Mouse (Mus musculus): ENCODE measurements around the gene Gm9803.
"Not testable (repeated sequence)": the region's sequence is repeated elsewhere in the genome, so short reads cannot be mapped to it uniquely, and the experiment has no call there.

The Gm9803 gene

DNA sequence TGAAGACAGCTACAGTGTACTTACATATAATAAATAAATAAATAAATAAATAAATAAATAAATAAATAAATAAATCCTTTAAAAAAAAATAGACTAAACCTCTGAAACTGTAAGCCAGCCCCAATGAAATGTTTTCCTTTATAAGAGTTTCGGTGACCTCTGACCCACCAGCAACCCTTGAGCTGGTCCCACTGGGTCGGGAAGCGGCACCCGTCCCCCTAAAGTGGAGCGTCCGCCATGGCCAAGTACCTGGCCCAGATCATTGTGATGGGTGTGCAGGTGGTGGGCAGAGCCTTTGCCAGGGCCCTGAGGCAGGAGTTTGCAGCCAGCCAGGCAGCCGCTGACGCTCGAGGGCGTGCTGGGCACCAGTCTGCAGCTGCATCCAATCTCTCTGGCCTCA is at the start of gene Gm9803:
Gene Gm9803 (plus strand): TSS at position 154 of the 400 bp plus-strand sequence.
- not testable (repeated sequence) for DNase-seq (ENCODE audit: low read depth)

DNA sequence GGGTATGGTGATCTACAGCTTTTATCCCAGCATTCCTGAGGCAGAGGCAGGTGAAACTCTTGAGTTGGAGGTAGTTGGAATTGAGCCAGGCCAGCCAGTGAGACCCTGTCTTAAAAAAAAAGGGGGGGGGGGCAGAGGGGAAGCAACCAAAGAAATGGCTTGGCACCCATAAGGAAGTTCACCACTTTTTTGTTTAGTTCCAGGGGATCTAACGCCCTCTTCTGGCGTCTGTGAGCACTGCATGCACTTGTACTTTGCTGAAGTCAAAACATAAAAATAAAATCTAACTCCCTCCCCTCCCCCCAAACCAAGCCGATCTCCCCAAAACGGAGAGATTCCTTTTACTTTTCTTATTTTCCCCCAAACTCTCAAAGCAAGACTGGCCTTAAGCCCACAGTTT is 48.5 kb upstream of the Gm9803 start:
- DNase-seq (ENCODE audit: low read depth): peak; percentile 63

DNA sequence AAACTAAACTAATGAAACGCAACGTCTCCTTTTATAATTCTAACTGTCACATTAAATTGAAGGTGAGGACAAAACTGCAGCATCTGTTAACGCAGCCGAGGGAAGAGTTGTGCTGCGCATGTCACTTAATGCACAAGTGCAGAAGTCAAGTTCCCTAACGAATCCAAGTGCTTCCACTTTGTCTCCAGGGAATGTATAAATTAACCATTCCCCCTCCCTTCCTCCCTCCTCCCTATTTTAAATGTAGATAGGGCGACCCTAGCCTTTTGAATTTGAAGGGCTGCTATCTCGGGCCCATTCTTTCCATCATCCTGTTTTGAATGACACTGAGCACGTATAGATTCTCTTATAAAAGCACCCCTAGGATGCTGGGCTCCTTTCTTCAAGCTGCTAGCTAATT is 46.4 kb upstream of the Gm9803 start:
- no peak for DNase-seq (ENCODE audit: low read depth)

DNA sequence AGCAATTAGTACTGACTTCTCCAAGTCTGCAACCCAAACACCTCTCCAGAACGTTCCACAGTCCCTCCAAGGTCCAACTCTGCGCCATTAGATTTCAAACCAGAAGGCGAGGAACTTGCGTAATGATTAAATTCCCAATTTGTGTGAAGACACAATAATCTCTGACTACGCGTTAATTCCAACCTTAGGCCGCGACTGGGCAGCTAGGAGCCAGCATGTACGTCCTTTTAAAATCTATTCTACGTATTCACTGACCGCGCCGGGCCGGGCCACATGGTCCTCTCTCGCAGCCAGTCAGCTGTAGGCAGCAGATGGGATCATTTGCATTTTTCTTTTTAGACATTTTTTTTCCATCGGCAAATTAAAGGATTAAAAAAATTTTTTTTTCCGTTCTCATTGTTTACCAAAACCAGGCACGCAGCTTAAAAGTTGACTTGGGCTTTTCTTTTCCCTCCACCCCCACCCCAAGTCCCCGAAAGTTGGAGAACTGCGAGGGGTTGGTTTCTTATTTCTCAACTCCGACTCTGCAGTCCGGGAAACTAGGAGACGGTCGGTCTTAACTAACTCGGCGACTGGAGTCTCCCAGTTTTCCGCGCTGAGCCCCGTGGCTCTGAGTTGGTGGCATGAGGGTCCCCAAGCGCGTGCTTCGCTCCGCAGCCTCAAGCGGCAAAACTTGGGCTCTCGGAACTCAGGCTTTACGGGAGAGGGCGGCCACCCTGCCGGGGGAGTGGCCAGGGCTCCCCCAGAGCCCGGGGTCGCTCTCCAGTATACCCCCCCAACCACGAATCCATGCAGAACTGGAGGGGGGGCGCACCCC is 45.8 kb upstream of the Gm9803 start:
- DNase-seq (ENCODE audit: low read depth): peak; percentile 42

DNA sequence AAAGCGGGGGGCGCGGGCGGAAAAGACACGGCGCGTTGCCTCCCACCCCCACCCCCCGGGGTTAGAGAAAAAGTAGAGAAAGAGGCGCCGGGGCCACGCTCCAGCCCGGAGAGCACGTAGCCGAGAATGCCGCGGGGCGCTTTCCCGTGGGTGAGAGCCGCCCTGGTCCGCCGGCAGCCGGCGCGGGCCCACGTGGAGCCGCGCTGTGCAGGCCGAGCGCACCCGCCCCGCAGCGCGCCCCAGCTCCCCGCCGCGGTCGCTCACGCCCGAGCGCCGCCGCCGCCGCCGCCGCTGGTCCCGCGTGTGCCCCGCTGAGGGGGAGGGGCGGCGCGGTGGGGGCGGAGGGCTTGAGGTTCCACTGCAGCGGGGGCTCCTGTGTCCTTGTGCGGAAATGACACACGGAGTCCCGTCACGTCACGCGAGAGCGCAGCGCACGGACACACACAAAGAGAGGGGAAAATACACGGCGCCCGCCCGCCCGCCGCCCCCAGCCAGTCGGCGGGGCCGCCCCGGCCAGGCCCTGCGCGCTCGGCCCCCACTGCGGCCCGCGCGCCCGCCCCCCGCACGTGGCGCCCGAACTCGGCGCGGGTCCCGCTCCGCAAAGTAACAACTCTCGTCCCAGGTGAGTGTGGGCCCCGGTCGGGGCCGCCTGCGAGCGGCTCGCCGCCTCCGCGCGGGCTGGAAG is 45.0 kb upstream of the Gm9803 start, which contains the start of gene Bend3:
Gene Bend3 (plus strand): TSS at position 81 of the 685 bp plus-strand sequence.
- DNase-seq (ENCODE audit: low read depth): peak; percentile 73

DNA sequence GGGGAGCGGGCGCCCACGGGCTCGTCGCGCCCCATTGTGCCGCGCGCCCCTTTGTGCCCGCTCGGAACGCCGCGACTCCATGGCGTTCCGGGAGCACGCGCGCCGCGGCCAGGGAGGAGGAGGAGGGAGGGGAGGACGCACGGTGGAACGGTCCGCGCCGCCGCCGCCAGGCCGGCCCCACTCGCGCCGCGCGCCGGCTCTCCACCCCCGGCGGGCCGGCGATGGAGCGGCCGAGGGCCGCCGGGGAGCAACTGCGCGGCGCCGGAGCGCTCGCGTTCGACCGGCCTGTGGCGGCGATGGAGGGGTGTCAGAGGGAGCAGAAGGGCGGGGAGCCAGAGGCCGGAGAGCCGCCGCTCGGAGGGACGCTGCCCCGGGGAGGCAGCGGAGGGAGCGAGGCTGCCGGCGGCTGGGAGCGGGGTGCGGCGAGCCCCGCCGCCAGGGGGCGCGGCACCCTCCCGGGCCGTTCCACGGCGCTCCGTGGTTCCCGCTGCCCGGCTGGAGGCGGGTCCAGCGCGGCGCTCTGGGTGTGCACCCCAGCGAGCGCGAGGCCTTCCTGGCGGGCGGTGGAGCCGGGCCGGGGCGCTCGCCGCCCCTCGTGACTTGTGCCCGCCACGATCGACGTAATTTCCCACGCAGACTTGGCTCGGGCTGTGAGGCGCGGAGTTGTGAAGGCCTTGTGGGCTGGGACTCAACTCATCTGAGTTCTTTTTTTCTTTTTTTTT is 44.3 kb upstream of the Gm9803 start:
- DNase-seq (ENCODE audit: low read depth): peak; percentile 91

DNA sequence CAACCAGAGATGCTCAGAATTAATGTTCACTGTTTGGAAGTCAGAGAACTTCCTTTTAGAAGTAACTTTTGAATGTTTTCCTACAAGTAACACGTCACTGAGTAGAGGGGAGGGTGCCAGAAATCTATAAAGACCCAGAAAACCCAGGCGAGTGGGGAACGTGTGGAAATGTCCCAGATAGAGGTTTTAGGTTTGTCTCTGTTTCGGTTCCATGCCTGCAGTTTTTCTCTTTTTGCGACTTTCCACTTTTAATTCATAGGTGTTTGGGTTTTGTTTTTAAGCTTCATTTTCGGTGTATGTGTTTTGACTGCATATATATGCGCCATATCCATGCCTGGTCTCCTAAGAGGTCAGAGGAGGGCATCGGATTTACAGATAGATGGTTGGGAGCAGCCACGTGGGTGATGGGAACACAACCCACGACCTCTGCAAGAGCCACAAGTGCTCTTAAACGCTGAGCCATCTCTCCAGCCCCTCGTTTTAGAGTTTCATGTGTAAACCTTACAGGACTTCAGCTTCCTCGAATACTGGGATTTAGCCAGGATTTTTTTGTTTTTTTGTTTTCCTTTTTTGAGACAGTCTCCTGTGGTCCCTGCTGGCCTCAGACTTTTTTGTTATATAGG is 43.5 kb upstream of the Gm9803 start:
- no peak for DNase-seq (ENCODE audit: low read depth)

DNA sequence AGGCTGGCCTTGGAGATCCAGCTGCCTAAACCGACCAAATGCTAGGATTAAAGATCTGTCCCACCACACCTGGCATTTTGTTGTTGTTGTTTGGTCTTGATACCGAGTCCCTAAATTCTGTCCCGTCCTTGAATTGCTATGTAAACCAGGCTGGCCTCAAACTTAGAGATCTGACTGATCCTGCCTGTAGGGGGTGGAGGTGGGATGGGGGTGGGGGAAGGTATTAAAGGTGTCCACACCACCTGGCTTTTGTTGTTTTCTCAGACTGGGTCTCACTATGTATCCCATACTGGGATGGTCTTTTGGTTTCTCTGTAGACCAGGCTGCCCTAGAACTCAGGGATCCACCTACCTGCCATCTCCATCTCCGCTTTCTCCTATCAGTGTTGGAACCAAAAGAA is 42.7 kb upstream of the Gm9803 start:
- DNase-seq (ENCODE audit: low read depth): no peak

DNA sequence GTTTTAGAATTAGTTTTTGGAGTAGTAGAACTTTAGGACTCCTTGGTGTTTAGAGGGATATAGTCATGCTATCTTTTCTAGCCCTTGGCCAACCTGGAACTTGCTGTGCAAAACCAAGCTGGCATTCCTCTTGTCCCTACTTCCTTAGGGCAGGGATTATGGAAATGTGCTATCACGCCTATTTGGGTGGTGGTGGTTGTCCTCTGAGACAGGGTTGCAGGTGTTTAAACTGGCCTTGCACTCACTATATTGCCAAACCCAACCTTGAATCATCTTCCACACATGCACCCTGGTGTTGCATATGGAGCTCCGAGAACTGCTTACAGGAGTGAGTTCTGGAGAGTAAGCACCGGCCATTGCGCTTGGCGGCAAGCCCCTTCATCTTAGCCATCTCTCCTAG is 41.9 kb upstream of the Gm9803 start:
- no peak for DNase-seq (ENCODE audit: low read depth)

DNA sequence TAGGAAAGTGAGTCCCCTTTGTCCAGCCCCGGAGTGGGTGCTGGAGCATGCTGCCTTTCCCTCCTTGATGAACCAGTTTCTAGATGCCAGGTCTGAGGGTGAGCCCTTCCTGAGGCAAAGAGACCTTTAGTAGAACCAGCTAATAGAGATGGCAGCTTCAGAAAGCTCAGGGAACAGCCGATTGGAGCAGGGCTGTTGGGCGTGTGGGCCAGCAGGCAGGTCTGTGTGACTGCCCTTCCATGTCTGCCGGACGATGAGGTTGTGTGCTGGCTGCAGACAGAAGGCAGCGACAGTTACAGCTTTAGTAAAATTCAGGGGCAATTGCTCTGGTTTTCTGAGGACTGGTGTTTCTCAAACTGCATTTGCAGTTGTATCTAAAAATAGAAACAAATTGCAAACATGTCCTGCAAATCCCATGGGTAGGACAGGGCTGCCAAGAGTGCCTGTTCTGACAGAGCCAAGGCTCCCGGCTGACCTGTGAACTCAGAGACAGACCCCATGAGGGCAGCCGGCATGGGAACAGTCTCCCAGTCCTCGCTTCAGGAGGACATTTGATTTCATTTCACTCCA is 40.4 kb upstream of the Gm9803 start:
- no peak for DNase-seq (ENCODE audit: low read depth)

DNA sequence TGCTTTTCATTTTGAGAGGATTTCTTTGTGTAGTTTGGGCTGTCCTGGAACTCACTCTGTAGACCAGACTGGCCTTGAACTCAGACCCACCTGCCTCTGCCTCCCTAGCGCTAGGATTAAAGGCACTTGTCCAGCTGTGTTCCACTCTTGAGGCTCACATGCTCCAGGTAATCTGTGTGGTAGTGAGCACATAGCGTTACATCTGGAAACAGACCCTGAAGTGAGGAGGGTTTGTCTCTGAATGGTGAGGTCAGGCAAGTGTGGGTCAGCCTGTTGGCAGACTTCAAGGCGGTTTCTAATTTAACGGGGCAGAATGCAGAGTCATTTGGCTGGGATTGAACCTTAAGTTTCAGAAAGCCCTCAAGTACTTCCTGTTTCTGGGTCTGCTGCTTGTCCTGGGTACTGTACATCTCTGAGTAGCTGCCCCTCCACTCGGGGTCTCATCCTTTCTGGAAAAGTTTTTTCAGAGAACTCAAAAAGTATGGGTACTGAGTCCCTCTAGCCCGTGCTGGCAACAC is 38.1 kb upstream of the Gm9803 start:
- DNase-seq (ENCODE audit: low read depth): no peak

DNA sequence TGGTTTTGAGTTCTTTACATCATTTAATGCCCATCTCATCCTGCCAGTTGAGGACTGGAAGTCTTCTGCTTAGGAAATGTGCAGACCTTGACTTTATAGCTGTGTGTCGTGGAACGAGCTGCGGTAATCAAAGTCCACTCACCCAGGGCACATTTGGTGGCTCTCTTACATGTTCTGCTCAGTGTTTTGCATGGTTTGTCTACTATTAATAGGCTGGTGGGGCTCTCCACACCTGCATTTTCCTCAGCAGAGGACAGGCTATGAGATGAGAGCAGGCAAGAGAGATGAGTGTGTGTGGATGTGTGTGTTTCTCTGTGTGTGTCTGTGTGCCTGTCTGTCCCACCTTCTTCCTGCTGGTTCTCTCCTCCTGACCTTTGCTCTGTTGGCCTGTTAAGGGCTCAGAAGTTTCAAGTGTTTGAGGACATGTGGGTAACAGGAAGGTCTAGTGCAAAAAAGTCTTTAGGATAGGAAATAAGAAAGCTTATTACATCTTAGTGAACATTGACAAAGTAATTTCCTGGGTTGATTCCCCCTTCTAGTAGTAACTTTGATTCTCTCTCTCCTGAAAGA is 36.4 kb upstream of the Gm9803 start:
- DNase-seq (ENCODE audit: low read depth): no peak

DNA sequence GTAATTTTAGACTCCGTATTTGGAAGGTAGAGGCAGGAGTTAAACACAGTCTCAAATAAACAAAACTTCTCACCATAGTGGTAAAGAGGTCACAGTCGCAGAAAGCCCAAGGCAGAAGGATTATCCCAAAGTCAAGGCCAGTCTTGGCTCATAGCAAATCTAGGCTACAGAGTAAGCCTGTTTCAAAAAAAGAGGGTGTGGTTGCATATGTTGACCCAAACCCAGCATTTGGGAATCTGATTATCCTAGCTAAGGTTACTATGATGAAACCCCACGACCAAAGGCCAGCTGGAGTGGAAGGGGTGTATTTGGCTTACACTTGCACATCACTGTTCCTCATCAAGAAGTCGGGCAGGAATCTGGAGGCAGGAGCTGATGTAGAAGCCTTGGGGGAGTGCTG is 35.6 kb upstream of the Gm9803 start:
- no peak for DNase-seq (ENCODE audit: low read depth)

DNA sequence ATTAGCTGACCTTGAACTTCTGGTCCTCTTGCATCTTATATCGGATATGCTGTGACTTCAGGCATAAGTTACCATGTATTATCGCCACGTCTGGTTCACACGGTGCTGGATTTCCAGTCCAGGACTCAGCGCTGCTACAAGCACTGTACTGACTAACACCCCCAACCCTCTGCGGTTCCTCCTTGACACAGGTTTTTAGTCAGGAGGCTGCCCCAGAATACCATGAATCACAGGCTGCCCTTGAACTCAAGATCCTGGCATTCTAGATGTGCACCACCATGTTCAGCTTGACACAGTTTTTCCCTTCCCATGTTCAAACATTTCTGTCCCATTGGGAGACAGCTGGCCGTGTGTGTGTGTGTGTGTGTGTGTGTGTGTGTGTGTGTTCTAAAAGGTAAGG is 34.7 kb upstream of the Gm9803 start:
- DNase-seq (ENCODE audit: low read depth): no peak

DNA sequence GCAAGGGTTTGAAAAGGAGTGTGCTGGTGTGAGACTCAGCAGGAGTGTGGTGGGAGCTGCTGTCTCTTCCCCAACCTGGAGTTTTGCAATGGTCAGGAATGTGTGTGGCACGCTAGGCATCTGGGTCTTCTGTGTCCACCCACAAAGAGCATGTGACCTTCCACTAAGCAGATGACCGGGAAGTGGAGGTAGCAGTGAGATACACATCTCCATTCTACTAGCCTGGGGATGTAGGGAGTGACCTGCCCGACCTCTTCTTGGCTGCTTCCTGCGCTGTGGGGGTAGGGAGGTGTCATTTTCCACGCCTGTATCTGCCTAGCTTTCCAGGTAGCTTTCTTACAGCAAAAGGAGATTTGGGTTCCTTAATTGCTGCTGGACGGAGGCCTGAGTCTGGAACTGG is 34.3 kb upstream of the Gm9803 start:
- DNase-seq (ENCODE audit: low read depth): no peak

DNA sequence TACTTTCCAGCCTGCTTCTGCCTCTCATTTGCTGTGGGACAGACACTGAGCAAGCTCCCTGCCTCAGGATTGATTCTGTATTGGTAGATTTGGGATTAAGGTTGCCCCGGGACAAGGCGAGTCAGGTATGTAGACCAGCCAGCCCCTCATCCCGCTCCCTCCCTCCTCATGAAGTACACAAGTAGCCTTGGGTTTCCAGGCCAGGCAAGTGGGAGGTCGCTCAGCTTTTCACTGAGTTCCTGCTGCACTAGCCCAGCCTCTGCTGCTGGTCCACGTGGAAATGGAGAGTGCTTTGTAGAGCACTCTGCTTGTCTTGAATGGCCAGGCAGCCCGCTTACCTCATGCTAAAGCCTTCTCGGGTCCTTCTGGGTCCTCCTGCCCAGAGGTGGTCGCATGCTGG is 33.9 kb upstream of the Gm9803 start:
- DNase-seq (ENCODE audit: low read depth): no peak

DNA sequence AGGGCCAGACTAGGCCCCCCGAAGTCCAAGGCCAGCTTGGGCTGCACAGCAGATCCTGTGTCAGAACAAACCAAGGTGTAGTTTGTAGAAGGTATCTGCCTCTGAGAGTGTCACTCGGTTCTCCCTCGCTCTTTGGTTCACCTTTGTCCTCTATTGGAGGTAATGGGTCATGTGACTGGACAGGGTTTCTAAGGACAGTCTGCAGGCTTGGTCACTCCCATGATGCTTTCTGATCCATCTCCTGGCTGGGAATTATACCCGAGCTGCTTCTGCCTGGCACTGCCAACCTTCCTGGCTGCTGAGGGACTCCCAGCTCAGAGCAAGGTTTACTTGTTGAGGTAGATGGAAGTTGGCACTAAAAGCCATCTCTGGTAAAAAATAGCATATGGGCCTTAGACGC is 33.0 kb upstream of the Gm9803 start:
- DNase-seq (ENCODE audit: low read depth): no peak

DNA sequence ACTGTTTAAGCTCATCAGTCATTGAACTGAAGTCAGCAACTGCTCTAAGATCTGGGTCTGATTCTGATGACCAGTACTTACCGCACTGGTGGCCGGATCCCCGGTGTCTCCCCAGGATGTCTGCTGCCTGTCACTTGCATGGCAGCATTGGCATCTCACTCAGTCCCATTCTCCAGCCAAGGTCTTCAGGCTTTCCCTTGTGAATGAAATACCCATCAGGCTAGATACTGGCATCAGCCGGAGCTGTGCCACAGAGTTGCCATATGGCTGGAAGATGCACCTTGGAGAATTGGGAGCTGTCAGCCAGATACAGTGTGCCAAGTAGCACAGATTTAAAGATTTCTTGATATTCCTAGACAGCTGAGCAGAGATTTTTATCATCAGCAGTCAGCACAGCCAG is 21.3 kb upstream of the Gm9803 start:
- no peak for DNase-seq (ENCODE audit: low read depth)

DNA sequence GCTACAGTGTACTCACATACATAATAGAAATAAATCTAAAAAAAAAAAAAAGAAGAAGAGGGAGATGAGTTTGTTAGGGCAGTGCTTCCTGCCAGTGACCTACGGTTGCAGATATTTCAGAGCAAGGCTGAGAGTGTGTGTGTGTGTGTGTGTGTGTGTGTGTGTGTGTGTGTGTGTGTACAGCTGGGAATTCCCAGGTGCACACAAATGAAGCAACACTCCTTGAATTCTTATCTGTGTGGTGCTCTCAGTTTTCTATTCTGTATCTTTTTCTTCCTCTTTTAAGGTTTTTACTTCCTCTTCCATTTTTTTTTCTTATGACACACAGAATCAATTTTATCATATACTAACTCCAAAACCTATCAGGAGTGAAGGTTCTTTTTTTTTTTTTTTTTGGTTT is 19.6 kb upstream of the Gm9803 start:
- DNase-seq (ENCODE audit: low read depth): no peak

DNA sequence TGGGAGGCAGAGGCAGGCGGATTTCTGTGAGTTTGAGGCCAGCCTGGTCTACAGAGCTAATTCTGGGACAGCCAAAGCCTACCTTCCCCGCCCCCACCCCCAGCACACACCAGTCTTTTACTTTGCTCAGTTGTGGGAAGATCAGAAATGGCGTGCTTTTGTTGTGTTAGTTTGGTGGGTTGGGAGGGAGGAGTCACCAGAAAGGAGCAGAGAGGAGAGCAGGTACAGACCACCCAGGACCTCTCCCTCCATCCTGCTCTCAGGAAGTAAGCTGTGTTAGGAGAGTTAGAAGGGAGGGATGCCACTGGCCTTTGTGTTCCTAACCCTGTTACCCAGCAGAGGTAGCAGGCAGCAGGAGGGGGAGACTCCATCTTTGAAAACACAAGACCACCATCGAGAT is 16.8 kb upstream of the Gm9803 start:
- no peak for DNase-seq (ENCODE audit: low read depth)

DNA sequence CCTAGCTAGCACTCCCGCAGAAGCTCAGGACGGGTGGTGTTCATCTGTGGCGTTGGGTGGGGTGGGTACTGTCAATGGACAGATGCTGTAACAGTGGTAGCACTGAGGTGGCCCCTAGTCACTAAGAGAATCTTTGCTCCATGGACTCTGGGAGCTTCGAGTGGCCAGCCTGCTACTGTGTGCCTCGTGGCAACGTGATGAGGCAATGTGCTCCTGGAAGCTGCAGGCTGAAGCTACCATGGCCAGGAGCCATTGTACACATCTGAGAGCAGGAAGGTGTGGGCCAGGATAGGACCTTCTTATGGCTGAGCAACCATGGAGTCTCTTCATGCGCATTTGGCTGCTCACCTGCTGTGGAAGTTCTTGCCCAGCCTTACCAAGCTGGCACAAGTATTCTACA is 14.7 kb upstream of the Gm9803 start:
- no peak for DNase-seq (ENCODE audit: low read depth)

DNA sequence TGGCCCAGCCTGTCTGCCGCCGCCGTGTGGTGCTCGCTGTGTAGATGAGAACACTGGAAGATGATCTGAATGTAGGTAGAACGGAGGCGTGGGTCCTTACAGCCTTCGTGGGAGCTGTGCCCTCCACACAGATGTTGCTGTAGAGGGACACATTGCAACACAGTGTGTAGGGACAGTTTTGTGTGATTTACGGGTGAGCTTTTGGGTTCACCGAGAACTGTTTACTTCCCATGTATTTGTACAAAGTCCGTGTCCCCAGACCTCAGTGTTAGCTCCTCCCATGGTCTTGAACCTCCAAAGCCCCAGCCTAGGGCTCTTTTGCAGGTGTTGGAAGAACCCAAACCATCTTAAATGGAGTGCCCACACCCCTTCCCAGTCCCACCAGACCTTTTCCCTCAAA is 10.9 kb upstream of the Gm9803 start:
- DNase-seq (ENCODE audit: low read depth): no peak
